Mouse (Mus musculus): ENCODE results near the gene Pitx2. TPM values are rescaled to one million over a fixed set of nuclear protein-coding genes. Genes with fewer than 3 reads are reported as not detected.

Gene Pitx2
- polyA plus RNA-seq, 1 experiment = not detected

DNA sequence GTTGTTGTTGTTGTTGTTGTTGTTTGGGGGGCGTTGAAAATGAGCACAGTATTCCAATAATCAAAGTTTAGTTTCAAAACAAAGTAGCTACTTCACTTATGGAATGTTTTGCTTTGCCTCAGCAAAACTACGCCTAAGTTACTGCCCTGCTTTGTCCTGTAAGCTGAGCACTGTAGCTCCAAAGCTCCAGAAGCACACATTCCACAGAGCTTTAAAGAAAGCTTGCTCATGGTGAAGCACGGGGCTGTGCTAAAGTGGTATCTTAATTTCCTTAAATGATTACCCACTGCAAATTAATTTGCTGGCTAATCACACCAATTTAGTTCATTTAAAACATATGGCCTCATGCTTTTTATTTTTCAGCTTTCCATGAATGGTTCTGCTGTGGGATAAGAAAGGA is 1.5 kb downstream of the Pitx2 start:
- H3K4me3 ChIP-seq (ENCODE audit: insufficient read depth, low read length) = no peak overlapping the region
- H3K4me1 ChIP-seq (ENCODE audit: control insufficient read depth, insufficient read depth, low read length) = no peaks in the 10 kb centered on the region
- H3K27ac ChIP-seq (ENCODE audit: insufficient read depth, low read length) = no peak overlapping the region
- no peak for TF ChIP-seq CTCF (IDR thresholded peaks at IDR 0.05; ENCODE audit: extremely low read depth, insufficient read depth, low read length)
- TF ChIP-seq POLR2A (IDR thresholded peaks at IDR 0.05; ENCODE audit: extremely low read depth, insufficient read depth, low read length) = no peak

DNA sequence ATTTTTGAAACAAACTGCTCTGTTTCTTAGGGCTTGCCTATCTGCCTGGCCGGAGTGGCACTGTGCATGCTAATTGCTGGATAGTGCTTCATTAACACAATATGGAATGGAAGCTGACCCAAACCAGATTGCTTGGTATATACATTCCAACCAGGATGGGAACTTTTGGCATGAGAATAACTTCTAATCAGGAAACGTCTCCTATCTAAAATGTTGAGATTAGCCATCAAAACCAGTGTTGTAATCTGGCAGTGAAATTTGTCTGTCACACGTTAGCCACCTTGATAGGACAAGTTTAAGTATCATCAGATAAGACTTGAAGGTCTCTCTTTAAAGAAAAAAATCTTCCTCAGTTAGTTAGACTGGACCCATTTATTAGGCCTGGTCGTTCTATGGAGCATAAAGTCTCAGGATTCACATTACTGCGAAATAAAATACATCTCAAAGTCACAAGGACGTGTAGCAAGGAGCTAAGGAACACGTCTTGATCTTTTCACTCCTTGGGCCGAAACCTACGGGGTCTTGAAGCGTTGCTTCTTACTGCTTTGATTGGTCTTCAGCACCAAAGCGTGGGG is 2.1 kb downstream of the Pitx2 start:
- TF ChIP-seq CTCF (IDR thresholded peaks at IDR 0.05; ENCODE audit: extremely low read depth, insufficient read depth, low read length) = no peak
- no peak for TF ChIP-seq POLR2A (IDR thresholded peaks at IDR 0.05; ENCODE audit: extremely low read depth, insufficient read depth, low read length)
- no peaks in the 10 kb centered on the region for H3K4me1 ChIP-seq (ENCODE audit: control insufficient read depth, insufficient read depth, low read length)
- no peak overlapping the region for H3K27ac ChIP-seq (ENCODE audit: insufficient read depth, low read length)
- H3K4me3 ChIP-seq (ENCODE audit: insufficient read depth, low read length) = no peak overlapping the region

- Histone ChIP-seq H3K4me3 (ENCODE audit: insufficient read depth, low read length) (no peak overlapping the region), H3K4me1 (ENCODE audit: control insufficient read depth, insufficient read depth, low read length) (no peaks in the 10 kb centered on the region), H3K27ac (ENCODE audit: insufficient read depth, low read length) (no peak overlapping the region)
- TF ChIP-seq CTCF (IDR thresholded peaks at IDR 0.05; ENCODE audit: extremely low read depth, insufficient read depth, low read length) = no peak
- no peak for TF ChIP-seq POLR2A (IDR thresholded peaks at IDR 0.05; ENCODE audit: extremely low read depth, insufficient read depth, low read length)
Measured at GRCm38 (mm10) chr3:129202871-129203740, 3.4 kb downstream of the Pitx2 start.

GRCm38 (mm10) chr3:129203761-129204440 is 4.2 kb downstream of the Pitx2 start:
- no peaks in the 10 kb centered on the region for H3K4me1 ChIP-seq (ENCODE audit: control insufficient read depth, insufficient read depth, low read length)

GRCm38 (mm10) chr3:129204441-129205313 is 5.0 kb downstream of the Pitx2 start:
- H3K4me1 ChIP-seq (ENCODE audit: control insufficient read depth, insufficient read depth, low read length) = no peaks in the 10 kb centered on the region
- TF ChIP-seq CTCF (IDR thresholded peaks at IDR 0.05; ENCODE audit: extremely low read depth, insufficient read depth, low read length) (peak; percentile 81), POLR2A (IDR thresholded peaks at IDR 0.05; ENCODE audit: extremely low read depth, insufficient read depth, low read length) (no peak)
- no peak overlapping the region for H3K4me3 ChIP-seq (ENCODE audit: insufficient read depth, low read length)
- no peak overlapping the region for H3K27ac ChIP-seq (ENCODE audit: insufficient read depth, low read length)

More at GRCm38 (mm10) chr3:129203761-129204440, 4.2 kb downstream of the Pitx2 start:
- no peak overlapping the region for H3K27ac ChIP-seq (ENCODE audit: insufficient read depth, low read length)
- TF ChIP-seq CTCF (IDR thresholded peaks at IDR 0.05; ENCODE audit: extremely low read depth, insufficient read depth, low read length) (no peak), POLR2A (IDR thresholded peaks at IDR 0.05; ENCODE audit: extremely low read depth, insufficient read depth, low read length) (no peak)
- no peak overlapping the region for H3K4me3 ChIP-seq (ENCODE audit: insufficient read depth, low read length)

- Histone ChIP-seq H3K4me1 (ENCODE audit: control insufficient read depth, insufficient read depth, low read length) (no peaks in the 10 kb centered on the region), H3K27ac (ENCODE audit: insufficient read depth, low read length) (no peak overlapping the region), H3K4me3 (ENCODE audit: insufficient read depth, low read length) (no peak overlapping the region)
- TF ChIP-seq CTCF (IDR thresholded peaks at IDR 0.05; ENCODE audit: extremely low read depth, insufficient read depth, low read length) = no peak
- TF ChIP-seq POLR2A (IDR thresholded peaks at IDR 0.05; ENCODE audit: extremely low read depth, insufficient read depth, low read length) = no peak
Measured at GRCm38 (mm10) chr3:129205481-129206175, 6.0 kb downstream of the Pitx2 start.

- H3K4me1 ChIP-seq (ENCODE audit: control insufficient read depth, insufficient read depth, low read length) = no peaks in the 10 kb centered on the region
- no peak overlapping the region for H3K4me3 ChIP-seq (ENCODE audit: insufficient read depth, low read length)
- no peak overlapping the region for H3K27ac ChIP-seq (ENCODE audit: insufficient read depth, low read length)
- TF ChIP-seq CTCF (IDR thresholded peaks at IDR 0.05; ENCODE audit: extremely low read depth, insufficient read depth, low read length) = no peak
Measured at GRCm38 (mm10) chr3:129206776-129207175, 7.1 kb downstream of the Pitx2 start.

GRCm38 (mm10) chr3:129207231-129208030 is 7.8 kb downstream of the Pitx2 start:
- Histone ChIP-seq H3K27ac (ENCODE audit: insufficient read depth, low read length) (no peak overlapping the region), H3K4me3 (ENCODE audit: insufficient read depth, low read length) (no peak overlapping the region), H3K4me1 (ENCODE audit: control insufficient read depth, insufficient read depth, low read length) (no peaks in the 10 kb centered on the region)
- TF ChIP-seq CTCF (IDR thresholded peaks at IDR 0.05; ENCODE audit: extremely low read depth, insufficient read depth, low read length) (no peak), POLR2A (IDR thresholded peaks at IDR 0.05; ENCODE audit: extremely low read depth, insufficient read depth, low read length) (no peak)

Data from cortical plate, adult 2 months (tissue).